Mouse (Mus musculus): ENCODE measurements around the gene Hspa12b. TPM values are rescaled to one million over a fixed set of nuclear protein-coding genes. Genes with fewer than 3 reads are reported as not detected.

The Hspa12b gene
- polyA plus RNA-seq, 1 experiment: 10.5 TPM

DNA sequence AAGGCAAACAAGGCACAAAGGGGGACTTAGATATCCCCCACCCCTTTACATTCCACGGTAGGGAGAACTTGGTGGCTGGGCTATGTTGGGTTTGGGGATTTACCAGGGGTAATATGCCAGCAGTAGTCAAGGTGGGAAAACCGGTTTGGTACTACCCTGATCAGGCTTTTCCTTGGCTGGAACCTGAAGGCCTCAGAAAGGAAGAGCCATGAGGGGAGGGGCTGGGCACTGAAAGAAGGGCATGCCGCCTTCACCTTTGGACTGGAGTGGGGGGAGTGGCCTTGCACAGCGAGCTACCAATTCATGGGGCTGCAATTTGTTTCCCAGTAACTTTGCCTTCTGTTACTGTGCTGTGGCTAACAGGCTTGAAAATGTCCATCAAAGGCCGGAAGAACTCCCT lies 49.4 kb downstream of the Hspa12b start:
- no peak for DNase-seq (ENCODE audit: extremely low spot score in 1 of 2, low spot score in 1 of 2)

DNA sequence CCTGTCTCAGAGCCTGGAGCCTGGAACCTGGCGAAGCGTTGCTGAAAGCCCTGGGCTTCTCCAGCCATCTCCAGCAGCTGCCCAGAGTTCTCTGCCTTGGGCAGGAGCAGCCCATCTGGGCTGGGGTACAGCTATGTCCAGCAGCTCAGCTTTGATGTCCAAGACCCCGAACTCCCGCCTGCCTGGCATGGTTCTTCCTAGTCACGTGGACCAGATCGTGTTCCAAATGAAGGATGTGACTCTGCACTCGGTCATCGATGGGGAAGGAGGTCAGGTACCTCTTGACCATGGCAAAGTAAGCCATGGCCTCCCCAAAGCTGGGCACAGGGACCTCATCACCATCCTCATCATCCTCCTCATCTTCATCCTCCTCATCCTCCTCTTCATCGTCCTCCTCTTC lies 50.9 kb downstream of the Hspa12b start:
- DNase-seq (ENCODE audit: extremely low spot score in 1 of 2, low spot score in 1 of 2): no peak

GRCm38 (mm10) chr2:131178828-131179245 lies 51.8 kb downstream of the Hspa12b start:
- DNase-seq (ENCODE audit: extremely low spot score in 1 of 2, low spot score in 1 of 2): no peak

DNA sequence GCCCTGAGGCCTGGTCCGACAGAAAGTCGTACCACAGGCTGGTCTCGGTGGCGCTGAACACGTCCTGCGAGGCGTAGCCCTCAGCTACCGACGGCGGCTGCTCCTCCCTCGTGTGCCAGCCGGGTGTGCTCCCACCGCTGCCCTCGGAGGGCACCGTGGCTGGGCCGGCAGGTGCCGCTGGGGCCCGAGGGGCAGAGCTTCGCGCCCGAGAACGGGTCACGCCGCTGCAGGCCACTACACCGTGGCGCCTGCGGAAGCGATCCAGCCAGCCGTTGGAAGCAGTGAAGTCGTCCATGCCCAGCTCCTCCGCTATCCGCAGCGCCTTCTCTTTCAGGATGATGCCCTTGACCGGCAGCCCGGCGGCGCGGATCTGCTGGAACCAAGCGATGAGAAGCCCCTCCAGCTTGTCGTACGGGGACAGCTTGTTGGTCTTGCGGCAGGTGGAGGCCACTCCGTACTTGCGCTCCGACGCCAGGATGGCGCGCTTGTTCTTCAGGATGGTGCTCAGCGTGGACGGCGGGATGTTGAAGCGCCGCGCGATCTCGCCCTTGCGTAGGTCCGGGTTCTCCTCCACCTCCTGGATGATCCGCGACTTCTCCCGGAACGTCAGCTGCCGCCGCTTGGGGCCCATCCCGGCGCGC lies 52.3 kb downstream of the Hspa12b start:
- peak in 1 of 2 experiments; percentile 49 for DNase-seq (ENCODE audit: extremely low spot score in 1 of 2, low spot score in 1 of 2)

- peak; percentile 63 to 81 for DNase-seq (ENCODE audit: extremely low spot score in 1 of 2, low spot score in 1 of 2)
These were observed 53.0 kb downstream of the Hspa12b start, which contains the start of gene Cenpb for GRCm38 (mm10) chr2:131179990-131180587. Gene Cenpb, minus strand, starts transcription at chr2:131180067.

DNA sequence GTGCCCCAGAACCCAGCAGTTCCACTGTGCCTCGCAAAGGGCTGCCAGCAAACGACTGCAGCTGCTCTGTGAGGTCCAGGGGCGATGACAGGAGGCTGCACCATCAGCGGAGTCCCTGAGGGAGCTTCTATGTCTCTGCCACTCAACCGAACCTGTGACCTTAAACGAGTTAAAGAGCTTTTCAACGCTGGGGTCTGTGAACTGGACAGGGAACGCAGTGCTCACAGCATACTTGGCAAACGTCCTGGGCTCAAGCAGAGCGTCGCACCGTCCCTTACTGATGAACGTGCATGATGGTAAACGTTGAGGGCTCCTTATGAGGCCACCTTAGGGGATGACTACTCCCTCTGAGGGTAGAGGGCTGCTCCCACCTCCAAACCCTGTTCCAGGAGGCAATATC lies 59.3 kb downstream of the Hspa12b start:
- DNase-seq (ENCODE audit: extremely low spot score in 1 of 2, low spot score in 1 of 2): no peak

GRCm38 (mm10) chr2:131186771-131187601 lies 59.9 kb downstream of the Hspa12b start, which contains the start of the genes Cdc25b and Spef1:
Gene Cdc25b, plus strand, starts transcription at chr2:131186949.
Gene Spef1, minus strand, starts transcription at chr2:131187282.
- peak in 1 of 2 experiments; percentile 82 for DNase-seq (ENCODE audit: extremely low spot score in 1 of 2, low spot score in 1 of 2)

DNA sequence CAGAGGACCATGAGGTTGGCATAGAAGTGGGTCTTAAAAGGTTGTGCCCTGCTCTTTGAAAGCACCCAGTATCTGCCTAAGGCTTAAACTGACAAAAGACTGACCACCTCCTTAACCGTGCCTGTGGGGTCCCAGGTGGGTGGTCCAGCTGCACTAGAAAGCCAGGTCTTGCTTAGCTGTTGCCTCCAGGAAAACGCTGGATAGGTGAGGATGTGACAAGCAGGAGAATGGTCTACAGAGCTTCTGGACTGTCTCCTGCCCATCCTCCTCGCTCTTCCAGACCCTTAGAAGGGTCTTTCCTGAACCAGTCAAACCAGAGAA lies 60.5 kb downstream of the Hspa12b start:
- DNase-seq (ENCODE audit: extremely low spot score in 1 of 2, low spot score in 1 of 2): no peak

- DNase-seq (ENCODE audit: extremely low spot score in 1 of 2, low spot score in 1 of 2): no peak
These were observed 61.2 kb downstream of the Hspa12b start for GRCm38 (mm10) chr2:131188311-131188710.

GRCm38 (mm10) chr2:131189521-131190309 lies 62.6 kb downstream of the Hspa12b start:
- DNase-seq (ENCODE audit: extremely low spot score in 1 of 2, low spot score in 1 of 2): no peak

GRCm38 (mm10) chr2:131190344-131191004 lies 63.4 kb downstream of the Hspa12b start:
- DNase-seq (ENCODE audit: extremely low spot score in 1 of 2, low spot score in 1 of 2): no peak

GRCm38 (mm10) chr2:131191005-131191390 lies 63.9 kb downstream of the Hspa12b start:
- no peak for DNase-seq (ENCODE audit: extremely low spot score in 1 of 2, low spot score in 1 of 2)

Other genes with a start within 250 kb of the Hspa12b start
- gene 4930402H24Rik, start 220.9 kb upstream of the Hspa12b start, polyA plus RNA-seq (2012; rRNA removed): 61.7 and 70.1 TPM in 2 replicates
- gene Atrn, start 220.8 kb upstream of the Hspa12b start, polyA plus RNA-seq (2012; rRNA removed): 52.4 and 55.7 TPM in 2 replicates
- gene Gfra4, start 84.2 kb upstream of the Hspa12b start, polyA plus RNA-seq (2012; rRNA removed): 174 and 189 TPM in 2 replicates
- gene Adam33, start 63.5 kb upstream of the Hspa12b start, polyA plus RNA-seq (2012; rRNA removed): 16.5 and 18.5 TPM in 2 replicates
- 0.23 and 0.38 TPM in 2 replicates for gene Siglec1, start 40.5 kb upstream of the Hspa12b start, polyA plus RNA-seq (2012; rRNA removed)
- gene Gm11037, start 6.2 kb downstream of the Hspa12b start, polyA plus RNA-seq (2012; rRNA removed): not detected in 2 replicates
- 104 and 114 TPM in 2 replicates for gene 1700037H04Rik, start 32.8 kb downstream of the Hspa12b start, polyA plus RNA-seq (2012; rRNA removed)
- gene Cenpb, start 52.8 kb downstream of the Hspa12b start, polyA plus RNA-seq (2012; rRNA removed): 73.7 and 79.6 TPM in 2 replicates
- gene Cdc25b, start 59.7 kb downstream of the Hspa12b start, polyA plus RNA-seq (2012; rRNA removed): 22.8 and 27.6 TPM in 2 replicates
- 9.5 and 10.0 TPM in 2 replicates for gene Spef1, start 60.0 kb downstream of the Hspa12b start, polyA plus RNA-seq (2012; rRNA removed)
- gene Ap5s1, start 79.8 kb downstream of the Hspa12b start, polyA plus RNA-seq (2012; rRNA removed): 47.2 and 68.7 TPM in 2 replicates
- 8.2 and 8.6 TPM in 2 replicates for gene Mavs, start 106.8 kb downstream of the Hspa12b start, polyA plus RNA-seq (2012; rRNA removed)
- gene Pank2, start 135.2 kb downstream of the Hspa12b start, polyA plus RNA-seq (2012; rRNA removed): 37.7 and 38.9 TPM in 2 replicates
- 20.3 and 21.8 TPM in 2 replicates for gene Rnf24, start 225.6 kb downstream of the Hspa12b start, polyA plus RNA-seq (2012; rRNA removed)

Data from frontal cortex, adult 2 months (tissue).